Mouse (Mus musculus) small intestine, adult 2 months (tissue): ENCODE data around the gene Syt8. TPM values are rescaled to one million over a fixed set of nuclear protein-coding genes. Genes with fewer than 3 reads are reported as not detected.

Experiments
- H3K27ac ChIP-seq: fragments of 200-500 bp; 2 replicates; pipeline ENCODE4 v1.5.1; 2012; ENCODE audit warnings: low read depth, low read length, control low read depth, inconsistent platforms; ENCODE audit not compliant: insufficient read depth
- H3K27me3 ChIP-seq: fragments of 200-500 bp; 2 replicates; pipeline ENCODE4 v1.6.1; 2012; ENCODE audit warnings: mild to moderate bottlenecking, moderate library complexity, low read length, inconsistent platforms; ENCODE audit not compliant: control insufficient read depth, insufficient read depth
- H3K36me3 ChIP-seq: fragments of 200-500 bp; 2 replicates; pipeline ENCODE4 v1.6.1; 2012; ENCODE audit warnings: mild to moderate bottlenecking, low read length, control low read depth, inconsistent platforms; ENCODE audit not compliant: control insufficient read depth, insufficient read depth
- H3K4me1 ChIP-seq: fragments of 200-500 bp; 2 replicates; pipeline ENCODE4 v1.6.1; 2012; ENCODE audit warnings: low read length, inconsistent platforms, mixed read lengths; ENCODE audit not compliant: control insufficient read depth, insufficient read depth, insufficient read length
- H3K4me3 ChIP-seq: fragments of 200-500 bp; 2 replicates; pipeline ENCODE4 v1.5.1; 2012; ENCODE audit warnings: low read depth, mild to moderate bottlenecking, control low read depth, inconsistent platforms, low read length, moderate library complexity
- CTCF ChIP-seq: fragments of 200-500 bp; IDR thresholded peaks from 2 replicates; pipeline ENCODE4 v1.5.1; 2012; ENCODE audit warnings: low read depth, mild to moderate bottlenecking, control low read depth, inconsistent platforms, low read length, moderate library complexity, mixed read lengths; ENCODE audit not compliant: insufficient replicate concordance, insufficient read length; ENCODE audit errors: extremely low read depth
- POLR2A ChIP-seq: fragments of 200-500 bp; IDR thresholded peaks from 2 replicates; pipeline ENCODE4 v1.6.1; 2012; ENCODE audit warnings: low read depth, mild to moderate bottlenecking, control low read depth, inconsistent platforms, low read length, moderate library complexity
- WGBS: fragments of 180-500 bp; shearing (Covaris S2); methylation state at CpG from one replicate; pipeline ENCODE4 v1.1.7; 2018; 5-methylcytosine and 5-hydroxymethylcytosine counted together
- polyA plus RNA-seq: library from polyadenylated mRNA; depleted of rRNA; stranded (reverse); fragments of >200 nt; gene quantifications from 2 replicates; pipeline ENCODE4 v1.2.3, GENCODE M21; 2012; rRNA removed

Syt8 gene
- polyA plus RNA-seq, 1 experiment, result 1.4 TPM

GRCm38 (mm10) chr7:142487341-142487859 is 52.8 kb downstream of the Syt8 start:
- Histone ChIP-seq H3K36me3 (peaks cover 7% of the 10 kb centered on the region), H3K27ac (no peak overlapping the region), H3K4me3 (no peak overlapping the region), H3K27me3 (0 out of 2 replicates have a peak, but pooled peaks cover 3% of the 10 kb centered on the region), H3K4me1 (peaks cover under 1% of the 10 kb centered on the region; the same call in 1 of the 2 replicates)
- WGBS, result 27% methylated on average over 9 of the region's 9 CpGs
- no peak for TF ChIP-seq POLR2A
- TF ChIP-seq CTCF, result 0 out of 2 replicates have a peak, but pooled peaks have one; percentile 30

DNA sequence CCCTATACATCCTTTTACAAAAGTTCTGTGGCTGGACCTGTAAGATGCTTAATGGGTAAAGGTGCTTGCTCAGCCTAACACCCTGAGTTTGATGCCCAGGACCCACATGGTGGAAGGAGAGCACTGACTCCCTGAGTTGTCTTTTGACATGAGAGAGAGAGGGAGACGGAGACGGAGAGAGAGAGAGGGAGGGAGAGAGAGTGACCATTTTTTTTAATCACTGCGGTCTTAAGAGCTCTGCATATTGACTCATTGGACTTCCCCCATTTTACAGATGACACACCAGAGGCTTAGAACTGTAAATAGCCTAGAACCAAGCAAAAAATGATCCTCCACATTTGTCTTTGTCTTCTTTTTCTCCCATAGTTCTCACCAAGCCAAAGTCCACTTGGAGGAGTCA is 53.4 kb downstream of the Syt8 start:
- Histone ChIP-seq H3K27me3 (0 out of 2 replicates have a peak, but pooled peaks cover 3% of the 10 kb centered on the region), H3K36me3 (peaks cover 7% of the 10 kb centered on the region), H3K27ac (no peak overlapping the region), H3K4me3 (no peak overlapping the region), H3K4me1 (no peaks in the 10 kb centered on the region)
- no peak for TF ChIP-seq POLR2A
- TF ChIP-seq CTCF, result no peak
- 83% methylated on average over 3 of the region's 3 CpGs for WGBS

Other genes starting within 250 kb of the Syt8 start
- gene Gm10153, start 244.5 kb upstream of the Syt8 start, polyA plus RNA-seq, result not detected in 2 replicates
- gene Krtap5-3, start 233.5 kb upstream of the Syt8 start, polyA plus RNA-seq, result 0.91 TPM in 1 of 2 replicates, not detected in the other
- gene Gm7579, start 223.0 kb upstream of the Syt8 start, polyA plus RNA-seq, result 0.20 TPM in 1 of 2 replicates, not detected in the other
- gene Krtap5-5, start 204.9 kb upstream of the Syt8 start, polyA plus RNA-seq, result 0.65 TPM in 1 of 2 replicates, not detected in the other
- not detected in 2 replicates for gene Gm40460, start 193.8 kb upstream of the Syt8 start, polyA plus RNA-seq
- not detected in 2 replicates for gene Gm2431, start 176.5 kb upstream of the Syt8 start, polyA plus RNA-seq
- gene Gm4559, start 160.5 kb upstream of the Syt8 start, polyA plus RNA-seq, result not detected in 2 replicates
- not detected in 2 replicates for gene Krtap5-1, start 137.7 kb upstream of the Syt8 start, polyA plus RNA-seq
- not detected in 2 replicates for gene Krtap5-4, start 131.3 kb upstream of the Syt8 start, polyA plus RNA-seq
- 1.5 and 3.2 TPM in 2 replicates for gene Ifitm10, start 61.1 kb upstream of the Syt8 start, polyA plus RNA-seq
- 0.42 TPM in 1 of 2 replicates, not detected in the other for gene Gm49369, start 52.2 kb upstream of the Syt8 start, polyA plus RNA-seq
- 174 and 253 TPM in 2 replicates for gene Ctsd, start 46.8 kb upstream of the Syt8 start, polyA plus RNA-seq
- 0.35 and 2.9 TPM in 2 replicates for gene Tnni2, start 7.0 kb downstream of the Syt8 start, polyA plus RNA-seq
- gene Lsp1, start 26.0 kb downstream of the Syt8 start, polyA plus RNA-seq, result 29.4 and 48.0 TPM in 2 replicates
- 0.10 TPM in 1 of 2 replicates, not detected in the other for gene Tnnt3, start 64.0 kb downstream of the Syt8 start, polyA plus RNA-seq
- gene Mrpl23, start 97.8 kb downstream of the Syt8 start, polyA plus RNA-seq, result 4.8 and 10.5 TPM in 2 replicates
- gene Igf2, start 232.0 kb downstream of the Syt8 start, polyA plus RNA-seq, result 9.0 and 71.0 TPM in 2 replicates
- gene Gm49394, start 235.1 kb downstream of the Syt8 start, polyA plus RNA-seq, result 0.30 TPM in 1 of 2 replicates, not detected in the other